Mouse (Mus musculus): ENCODE measurements around the gene Rsf1.

GRCm38 (mm10) chr7:97629351-97629750 lies 49.7 kb downstream of the Rsf1 start:
- TF ChIP-seq CTCF (conservative IDR thresholded peaks at IDR 0.05; ENCODE audit: insufficient read depth, insufficient read length, low read depth, low read length) (no peak), POLR2A (IDR thresholded peaks at IDR 0.05; ENCODE audit: low read depth, low read length) (no peak)
